24 mouse cellular contexts compared by ENCODE assay signal in the genomic region with DNA sequence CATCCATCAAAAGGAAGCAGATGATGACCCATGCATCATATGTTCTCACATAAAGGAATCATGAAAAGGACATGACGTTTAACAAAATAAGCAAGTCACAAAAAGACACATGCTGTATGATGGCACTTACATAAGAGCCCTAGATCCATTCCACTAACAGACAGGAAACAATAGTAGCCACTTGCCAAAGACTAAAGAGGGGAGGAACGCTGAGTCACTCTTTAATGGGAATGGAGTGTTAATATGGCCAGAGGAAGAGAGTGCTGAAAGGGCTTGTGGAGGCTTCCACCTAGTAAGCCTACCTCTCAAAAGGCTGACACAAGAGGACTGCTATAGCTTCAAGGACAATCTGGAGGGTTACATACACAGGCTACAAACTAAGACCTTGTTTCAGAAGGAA.
DNase-seq lines count a peak whose midpoint lies in the region; ATAC-seq and TF ChIP-seq lines count a peak whose summit lies in the region.
"Had no signal": no experiment of that assay in that cellular context is flagged by ENCODE, and none has a peak within 500 bp of the region (broad histone marks: within the 10 kb centered on the region; RNA-seq: fewer than 3 reads in every experiment).

No protein-coding gene starts in this region.

- no peaks in the 10 kb centered on the region for H3K27me3 ChIP-seq in MEL (ENCODE audit: control insufficient read depth in 1 of 2, insufficient read depth in 2 of 2, low read length in 2 of 2)
- H3K27me3 ChIP-seq in kidney, adult 2 months (replicated peaks; ENCODE audit: control insufficient read depth, insufficient read depth, low read length), result no peaks in the 10 kb centered on the region
- H3K27me3 ChIP-seq: embryonic facial prominence, embryonic 12.5 days; embryonic facial prominence, embryonic 15.5 days; heart, embryonic 13.5 days; hindbrain, embryonic 12.5 days; hindbrain, embryonic 15.5 days; Patski had no signal

- H3K36me3 ChIP-seq in MEL (ENCODE audit: control insufficient read depth in 1 of 2, insufficient read depth in 2 of 2, low read length in 2 of 2), result peaks cover 0 to 28% of the 10 kb centered on the region in 2 experiments; a peak in 2 of 4 replicates
- no peaks in the 10 kb centered on the region for H3K36me3 ChIP-seq in kidney, adult 2 months (ENCODE audit: control insufficient read depth, insufficient read depth, low read length)
- H3K36me3 ChIP-seq: embryonic facial prominence, embryonic 12.5 days; embryonic facial prominence, embryonic 15.5 days; heart, embryonic 13.5 days; hindbrain, embryonic 12.5 days; hindbrain, embryonic 15.5 days had no signal

- H3K4me1 ChIP-seq in MEL (ENCODE audit: control insufficient read depth in 1 of 2, insufficient read depth in 2 of 2, low read length in 2 of 2), result peaks cover 22 to 28% of the 10 kb centered on the region in 2 experiments
- H3K4me1 ChIP-seq in kidney, adult 2 months (ENCODE audit: control insufficient read depth, insufficient read depth, low read length), result no peaks in the 10 kb centered on the region
- H3K4me1 ChIP-seq: embryonic facial prominence, embryonic 12.5 days; embryonic facial prominence, embryonic 15.5 days; heart, embryonic 13.5 days; hindbrain, embryonic 12.5 days; hindbrain, embryonic 15.5 days had no signal

- TF ChIP-seq POLR2A in MEL (IDR thresholded peaks at IDR 0.05; ENCODE audit: control insufficient read depth in 1 of 2, insufficient read depth in 1 of 2, low read depth in 1 of 2, low read length in 2 of 2, poor library complexity in 1 of 2), result no peak
- no peak for TF ChIP-seq POLR2A in kidney, adult 2 months (IDR thresholded peaks at IDR 0.05; ENCODE audit: low read depth, low read length)

- H3K9me3 ChIP-seq in MEL (replicated peaks; ENCODE audit: insufficient read depth, low read length), result no peaks in the 10 kb centered on the region
- H3K9me3 ChIP-seq: embryonic facial prominence, embryonic 12.5 days; embryonic facial prominence, embryonic 15.5 days; heart, embryonic 13.5 days; hindbrain, embryonic 12.5 days; hindbrain, embryonic 15.5 days had no signal

- no peak for TF ChIP-seq RAD21 in MEL (IDR thresholded peaks at IDR 0.05; ENCODE audit: low read depth, low read length)

- no peak overlapping the region for H3K27ac ChIP-seq in MEL (ENCODE audit: control insufficient read depth, low read depth, low read length)
- no peak overlapping the region for H3K27ac ChIP-seq in kidney, adult 2 months (ENCODE audit: insufficient read depth, low read depth, low read length)
- H3K27ac ChIP-seq: embryonic facial prominence, embryonic 12.5 days; embryonic facial prominence, embryonic 15.5 days; heart, embryonic 13.5 days; hindbrain, embryonic 12.5 days; hindbrain, embryonic 15.5 days had no signal

- DNase-seq in 3T3-L1 (ENCODE audit: low read depth, low spot score), result peak; percentile 30
- DNase-seq in MEL (ENCODE audit: low read depth, low spot score), result peak; percentile 38
- DNase-seq in kidney, adult 2 months, result no peak
- no peak for DNase-seq in left cerebral cortex, adult 8-10 months (ENCODE audit: low spot score in 2 of 2)
- DNase-seq: adrenal gland, postnatal 10 days; adrenal gland, postnatal 36 days; cerebellum, adult 18-20 months; cerebellum, adult 9-10 months; cerebellum, postnatal 14 days; forebrain, postnatal 0 days; gastrocnemius, postnatal 36 days; heart, adult 18-20 months; heart, postnatal 14 days; heart, postnatal 4 days had no signal

- no peak for TF ChIP-seq CTCF in MEL (IDR thresholded peaks at IDR 0.05 in 2 of 3, conservative IDR thresholded peaks at IDR 0.05 in 1 of 3; ENCODE audit: control insufficient read depth in 1 of 3, insufficient read depth in 1 of 3, low read depth in 2 of 3, low read length in 3 of 3, poor library complexity in 1 of 3, severe bottlenecking in 1 of 3)
- TF ChIP-seq CTCF in kidney, adult 2 months (conservative IDR thresholded peaks at IDR 0.05; ENCODE audit: insufficient read depth, insufficient read length, low read depth, low read length), result no peak

- no peak for TF ChIP-seq EP300 in MEL (IDR thresholded peaks at IDR 0.05; ENCODE audit: low read depth in 1 of 2, low read length in 2 of 2)

- peak; percentile 51 to 55; a peak in 3 of 4 replicates for ATAC-seq in hematopoietic stem cell, adult 5-6 weeks (replicated peaks in 1 of 2; ENCODE audit: insufficient read depth in 1 of 2, low FRiP score in 2 of 2, low TSS enrichment in 1 of 2, low read depth in 1 of 2, poor library complexity in 2 of 2, severe bottlenecking in 2 of 2)
- ATAC-seq in frontal cortex, adult (ENCODE audit: low TSS enrichment), result no peak
- ATAC-seq: forebrain, embryonic 14.5 days; forebrain, postnatal 0 days; intestine, postnatal 0 days; Patski had no signal

- no peak overlapping the region for H3K9ac ChIP-seq in MEL (ENCODE audit: control insufficient read depth, low read depth, low read length, poor library complexity, severe bottlenecking)
- H3K9ac ChIP-seq: embryonic facial prominence, embryonic 12.5 days; embryonic facial prominence, embryonic 15.5 days; forebrain, postnatal 0 days; heart, embryonic 13.5 days; hindbrain, embryonic 12.5 days; hindbrain, embryonic 15.5 days had no signal

- H3K79me2 ChIP-seq in MEL (ENCODE audit: control insufficient read depth, insufficient read depth, low read length, poor library complexity), result no peaks in the 10 kb centered on the region

- H3K4me3 ChIP-seq in MEL (ENCODE audit: control insufficient read depth in 1 of 2, insufficient read depth in 1 of 2, low read depth in 2 of 2, low read length in 2 of 2), result no peak overlapping the region
- H3K4me3 ChIP-seq in kidney, adult 2 months (ENCODE audit: insufficient read depth, low read depth, low read length), result no peak overlapping the region
- H3K4me3 ChIP-seq: embryonic facial prominence, embryonic 12.5 days; embryonic facial prominence, embryonic 15.5 days; heart, embryonic 13.5 days; hindbrain, embryonic 12.5 days; hindbrain, embryonic 15.5 days had no signal

- WGBS in kidney, adult 2 months, result 83% methylated on average over 2 of the region's 2 CpGs

TF ChIP-seq in MEL, 35 proteins besides CTCF, POLR2A, EP300 and RAD21:
- peak; percentile 11; the same call in 1 of the 2 replicates for TF ChIP-seq ETS1 (IDR thresholded peaks at IDR 0.05; ENCODE audit: low read depth, low read length)
- TF ChIP-seq ZMIZ1 (IDR thresholded peaks at IDR 0.05; ENCODE audit: low read depth, low read length), result no peak
- TF ChIP-seq MEF2A (IDR thresholded peaks at IDR 0.05; ENCODE audit: extremely low read depth, insufficient replicate concordance, low read depth, low read length, poor library complexity, severe bottlenecking), result no peak

Comparison
In these comparisons a context has a peak if more than half of its experiments do, and no peak if none do; other contexts are left out.
1. DNase-seq: peak in 3T3-L1 (single experiment) and MEL (single experiment); none in kidney, adult 2 months (single experiment) and left cerebral cortex, adult 8-10 months (0 of 2).